Mouse (Mus musculus) limb, embryonic 11.5 days (tissue): ENCODE results near the gene Sox3. TPM values are rescaled to one million over a fixed set of nuclear protein-coding genes. Genes with fewer than 3 reads are reported as not detected.
A peak's percentile ranks its signal among the peaks of the same experiment; 100 is the strongest.

Experiments
- ATAC-seq: fragments of 200-750 bp; cut with Nextera tagmentation; 2 replicates; pipeline ENCODE4 v1.8.0; 2017; ENCODE audit warnings: low read depth; ENCODE audit not compliant: insufficient number of reproducible peaks, low FRiP score, low TSS enrichment
- DNase-seq: peaks from one replicate; pipeline ENCODE4 v3.0.0-alpha.2; 2015; ENCODE audit warnings: low spot score
- H3K27ac ChIP-seq: fragments of 300-500 bp; sonication (generic); replicated peaks from 2 replicates; pipeline ENCODE4 v1.5.1; 2014; ENCODE audit warnings: low read depth, mild to moderate bottlenecking, low read length
- H3K27me3 ChIP-seq: fragments of 300-500 bp; sonication (generic); 2 replicates; pipeline ENCODE4 v1.6.1; 2014; ENCODE audit warnings: mild to moderate bottlenecking, low read length, mixed read lengths; ENCODE audit not compliant: control insufficient read depth, insufficient read depth
- H3K36me3 ChIP-seq: fragments of 300-500 bp; sonication (generic); 2 replicates; pipeline ENCODE4 v1.6.1; 2014; ENCODE audit warnings: mild to moderate bottlenecking, low read length, moderate library complexity, mixed read lengths; ENCODE audit not compliant: control insufficient read depth, insufficient read depth
- H3K4me1 ChIP-seq: fragments of 300-500 bp; sonication (generic); 2 replicates; pipeline ENCODE4 v1.6.1; 2014; ENCODE audit warnings: low read length, mixed read lengths; ENCODE audit not compliant: control insufficient read depth, insufficient read depth
- H3K4me2 ChIP-seq: fragments of 300-500 bp; sonication (generic); 2 replicates; pipeline ENCODE4 v1.6.1; 2014; ENCODE audit warnings: low read depth, mild to moderate bottlenecking, moderate library complexity; ENCODE audit not compliant: severe bottlenecking
- H3K4me3 ChIP-seq: fragments of 300-500 bp; sonication (generic); 2 replicates; pipeline ENCODE4 v1.5.1; 2014; ENCODE audit warnings: low read depth, low read length
- H3K9ac ChIP-seq: fragments of 300-500 bp; sonication (generic); 2 replicates; pipeline ENCODE4 v1.6.1; 2014; ENCODE audit warnings: mild to moderate bottlenecking, low read length
- H3K9me3 ChIP-seq: fragments of 300-500 bp; sonication (generic); 2 replicates; pipeline ENCODE4 v1.6.1; 2016; ENCODE audit warnings: low read length; ENCODE audit not compliant: control insufficient read depth
- WGBS: fragments of 180-500 bp; shearing (Covaris S2); extraction: QIAGEN DNeasy Blood & Tissue Kit; methylation state at CpG from one replicate; pipeline ENCODE4 v1.1.7; 2014; 5-methylcytosine and 5-hydroxymethylcytosine counted together
- polyA plus RNA-seq: library from polyadenylated mRNA; unstranded; fragments of >200 nt; fragmentation: Nextera tagmentation; extraction: Ambion mirVana; gene quantifications from 2 replicates; pipeline ENCODE4 v1.2.1, GENCODE M21; 2014

Sox3 gene
- polyA plus RNA-seq, result 0.14 TPM in 1 of 2 replicates, not detected in the other

- H3K9ac ChIP-seq, result no peak within 1 kb of the TSS
- 0 out of 2 replicates have a peak, but pooled peaks cover 3% of the 10 kb centered on the region for H3K9me3 ChIP-seq
- no peak within 1 kb of the TSS for H3K27ac ChIP-seq
- no peaks in the 10 kb centered on the region for H3K4me1 ChIP-seq
- 18% methylated on average over 65 of the region's 92 CpGs for WGBS
- no peak for ATAC-seq
- H3K4me2 ChIP-seq, result peak within 1 kb of the TSS; percentile 56
- H3K4me3 ChIP-seq, result peak within 1 kb of the TSS; percentile 24
- H3K27me3 ChIP-seq, result peaks cover 63% of the 10 kb centered on the region
- no peaks in the 10 kb centered on the region for H3K36me3 ChIP-seq
- peak; percentile 47 for DNase-seq
Observed at GRCm38 (mm10) chrX:60892801-60893681, at the start of gene Sox3. Gene Sox3 (minus strand): TSS chrX:60893430.

GRCm38 (mm10) chrX:60940225-60940624 lies 47.0 kb upstream of the Sox3 start:
- H3K9me3 ChIP-seq, result no peaks in the 10 kb centered on the region
- ATAC-seq (no peak), DNase-seq (no peak)
- no peak overlapping the region for H3K4me2 ChIP-seq
- H3K27me3 ChIP-seq, result no peaks in the 10 kb centered on the region
- H3K4me3 ChIP-seq, result no peak overlapping the region
- H3K36me3 ChIP-seq, result no peaks in the 10 kb centered on the region
- H3K9ac ChIP-seq, result no peak overlapping the region
- no peak overlapping the region for H3K27ac ChIP-seq
- 85% methylated on average over 3 of the region's 3 CpGs for WGBS
- no peaks in the 10 kb centered on the region for H3K4me1 ChIP-seq

GRCm38 (mm10) chrX:60899546-60899945 lies 6.3 kb upstream of the Sox3 start:
- DNase-seq (no peak), ATAC-seq (no peak)
- Histone ChIP-seq H3K4me2 (no peak overlapping the region), H3K9ac (no peak overlapping the region), H3K27ac (no peak overlapping the region), H3K27me3 (peaks cover 38% of the 10 kb centered on the region), H3K36me3 (no peaks in the 10 kb centered on the region), H3K4me3 (no peak overlapping the region), H3K9me3 (no peaks in the 10 kb centered on the region), H3K4me1 (no peaks in the 10 kb centered on the region)
- 33% methylated on average over 4 of the region's 4 CpGs for WGBS

GRCm38 (mm10) chrX:60898641-60899040 lies 5.4 kb upstream of the Sox3 start:
- 16% methylated on average over 18 of the region's 18 CpGs for WGBS
- DNase-seq, result peak; percentile 43
- peaks cover 47% of the 10 kb centered on the region for H3K27me3 ChIP-seq
- H3K9me3 ChIP-seq, result no peaks in the 10 kb centered on the region
- no peak overlapping the region for H3K9ac ChIP-seq
- no peak overlapping the region for H3K4me2 ChIP-seq
- ATAC-seq, result no peak
- no peaks in the 10 kb centered on the region for H3K36me3 ChIP-seq
- H3K4me3 ChIP-seq, result no peak overlapping the region
- H3K27ac ChIP-seq, result no peak overlapping the region
- no peaks in the 10 kb centered on the region for H3K4me1 ChIP-seq

GRCm38 (mm10) chrX:60896296-60896695 lies 3.1 kb upstream of the Sox3 start:
- Histone ChIP-seq H3K9me3 (0 out of 2 replicates have a peak, but pooled peaks cover 3% of the 10 kb centered on the region), H3K4me1 (no peaks in the 10 kb centered on the region), H3K27ac (no peak overlapping the region), H3K9ac (no peak overlapping the region), H3K4me2 (no peak overlapping the region), H3K4me3 (no peak overlapping the region), H3K27me3 (peaks cover 58% of the 10 kb centered on the region), H3K36me3 (no peaks in the 10 kb centered on the region)
- no peak for DNase-seq
- 11% methylated on average over 10 of the region's 13 CpGs for WGBS
- no peak for ATAC-seq

- H3K4me3 ChIP-seq, result no peak overlapping the region
- H3K36me3 ChIP-seq, result no peaks in the 10 kb centered on the region
- 21% methylated on average over 9 of the region's 11 CpGs for WGBS
- ATAC-seq (no peak), DNase-seq (no peak)
- H3K27ac ChIP-seq, result no peak overlapping the region
- H3K27me3 ChIP-seq, result peaks cover 60% of the 10 kb centered on the region
- H3K4me2 ChIP-seq, result no peak overlapping the region
- H3K9me3 ChIP-seq, result 0 out of 2 replicates have a peak, but pooled peaks cover 3% of the 10 kb centered on the region
- no peaks in the 10 kb centered on the region for H3K4me1 ChIP-seq
- no peak overlapping the region for H3K9ac ChIP-seq
Observed at GRCm38 (mm10) chrX:60895416-60895815, 2.2 kb upstream of the Sox3 start.

- no peak overlapping the region for H3K27ac ChIP-seq
- no peaks in the 10 kb centered on the region for H3K4me1 ChIP-seq
Observed at GRCm38 (mm10) chrX:60893720-60894543, 702 bp upstream of the Sox3 start.

GRCm38 (mm10) chrX:60892098-60892800 lies 981 bp downstream of the Sox3 start:
- no peak overlapping the region for H3K27ac ChIP-seq
- peak overlapping the region; percentile 56 for H3K4me2 ChIP-seq
- peak overlapping the region; percentile 24 for H3K4me3 ChIP-seq
- whole genome bisulfite sequencing, result 20% methylated on average over 50 of the region's 102 CpGs
- no peaks in the 10 kb centered on the region for H3K36me3 ChIP-seq
- H3K27me3 ChIP-seq, result peaks cover 56% of the 10 kb centered on the region
- ATAC-seq (no peak), DNase-seq (peak; percentile 54)
- H3K9ac ChIP-seq, result no peak overlapping the region
- H3K4me1 ChIP-seq, result no peaks in the 10 kb centered on the region
- 0 out of 2 replicates have a peak, but pooled peaks cover 3% of the 10 kb centered on the region for H3K9me3 ChIP-seq

More at GRCm38 (mm10) chrX:60893720-60894543, 702 bp upstream of the Sox3 start:
- H3K9me3 ChIP-seq, result 0 out of 2 replicates have a peak, but pooled peaks cover 3% of the 10 kb centered on the region
- no peak overlapping the region; the same call in 1 of the 2 replicates for H3K4me3 ChIP-seq
- H3K4me2 ChIP-seq, result peak overlapping the region; percentile 24
- DNase-seq (peak; percentile 35), ATAC-seq (no peak)
- H3K36me3 ChIP-seq, result no peaks in the 10 kb centered on the region
- peaks cover 64% of the 10 kb centered on the region for H3K27me3 ChIP-seq
- WGBS, result 21% methylated on average over 33 of the region's 59 CpGs
- no peak overlapping the region for H3K9ac ChIP-seq
